Mouse (Mus musculus) neural tube, embryonic 12.5 days (tissue): Measurements from ENCODE around the gene Stmn1. TPM values are rescaled to one million over a fixed set of nuclear protein-coding genes. Genes with fewer than 3 reads are reported as not detected.
"Not testable (repeated sequence)": the region's sequence is repeated elsewhere in the genome, so short reads cannot be mapped to it uniquely, and the experiment has no call there.

Experiments
- ATAC-seq: fragments of 200-750 bp; cut with Nextera tagmentation; 2 replicates; pipeline ENCODE4 v1.8.0; 2017; ENCODE audit warnings: low read depth, mild to moderate bottlenecking, moderate TSS enrichment, moderate library complexity; ENCODE audit not compliant: low FRiP score
- H3K27ac ChIP-seq: fragments of 300-500 bp; sonication (generic); 2 replicates; pipeline ENCODE4 v1.5.1; 2016
- H3K27me3 ChIP-seq: fragments of 300-500 bp; sonication (generic); replicated peaks from 2 replicates; pipeline ENCODE4 v1.6.1; 2016; ENCODE audit warnings: mild to moderate bottlenecking
- H3K36me3 ChIP-seq: fragments of 300-500 bp; sonication (generic); 2 replicates; pipeline ENCODE4 v1.6.1; 2016; ENCODE audit warnings: mild to moderate bottlenecking
- H3K4me1 ChIP-seq: fragments of 300-500 bp; sonication (generic); 2 replicates; pipeline ENCODE4 v1.6.1; 2016
- H3K4me2 ChIP-seq: fragments of 300-500 bp; sonication (generic); replicated peaks from 2 replicates; pipeline ENCODE4 v1.6.1; 2016; ENCODE audit warnings: mild to moderate bottlenecking
- H3K4me3 ChIP-seq: fragments of 300-500 bp; sonication (generic); 2 replicates; pipeline ENCODE4 v1.5.1; 2016
- H3K9ac ChIP-seq: fragments of 300-500 bp; sonication (generic); 2 replicates; pipeline ENCODE4 v1.6.1; 2016; ENCODE audit warnings: mild to moderate bottlenecking
- H3K9me3 ChIP-seq: fragments of 300-500 bp; sonication (generic); 2 replicates; pipeline ENCODE4 v1.6.1; 2016; ENCODE audit warnings: mild to moderate bottlenecking
- WGBS: fragments of 180-500 bp; shearing (Covaris S2); methylation state at CpG from one replicate; pipeline ENCODE4 v1.1.7; 2016; 5-methylcytosine and 5-hydroxymethylcytosine counted together
- polyA plus RNA-seq: library from polyadenylated mRNA; unstranded; fragments of >200 nt; fragmentation: Nextera tagmentation; extraction: Ambion mirVana; gene quantifications from 2 replicates; pipeline ENCODE4 v1.2.1, GENCODE M21; 2016

Gene Stmn1
- polyA plus RNA-seq, 1 experiment from 2014 or later, result 4,994 TPM

- Histone ChIP-seq H3K4me1 (peaks cover 4% of the 10 kb centered on the region), H3K9ac (no peak overlapping the region), H3K36me3 (peaks cover 25% of the 10 kb centered on the region), H3K27me3 (no peaks in the 10 kb centered on the region), H3K4me2 (no peak overlapping the region), H3K27ac (no peak overlapping the region), H3K9me3 (no peaks in the 10 kb centered on the region), H3K4me3 (no peak overlapping the region)
- WGBS, result 91% methylated on average over 4 of the region's 4 CpGs
- ATAC-seq, result no peak
These were observed 11.7 kb downstream of the Stmn1 start for GRCm38 (mm10) chr4:134479839-134480238.

GRCm38 (mm10) chr4:134480864-134481263 is 12.7 kb downstream of the Stmn1 start:
- no peak overlapping the region for H3K4me3 ChIP-seq
- 25% methylated on average over 6 of the region's 6 CpGs for WGBS
- H3K9me3 ChIP-seq, result no peaks in the 10 kb centered on the region
- peaks cover 2% of the 10 kb centered on the region; the same call in 1 of the 2 replicates for H3K4me1 ChIP-seq
- no peak overlapping the region for H3K4me2 ChIP-seq
- no peaks in the 10 kb centered on the region for H3K27me3 ChIP-seq
- peaks cover 15% of the 10 kb centered on the region for H3K36me3 ChIP-seq
- no peak overlapping the region for H3K9ac ChIP-seq
- no peak overlapping the region for H3K27ac ChIP-seq
- no peak for ATAC-seq

GRCm38 (mm10) chr4:134481270-134481669 is 13.2 kb downstream of the Stmn1 start:
- Histone ChIP-seq H3K9me3 (no peaks in the 10 kb centered on the region), H3K27me3 (no peaks in the 10 kb centered on the region), H3K4me2 (no peak overlapping the region), H3K4me1 (peaks cover 2% of the 10 kb centered on the region; the same call in 1 of the 2 replicates), H3K27ac (no peak overlapping the region), H3K4me3 (no peak overlapping the region), H3K9ac (no peak overlapping the region), H3K36me3 (peaks cover 10% of the 10 kb centered on the region)
- WGBS, result 56% methylated on average over 6 of the region's 6 CpGs
- ATAC-seq, result no peak

DNA sequence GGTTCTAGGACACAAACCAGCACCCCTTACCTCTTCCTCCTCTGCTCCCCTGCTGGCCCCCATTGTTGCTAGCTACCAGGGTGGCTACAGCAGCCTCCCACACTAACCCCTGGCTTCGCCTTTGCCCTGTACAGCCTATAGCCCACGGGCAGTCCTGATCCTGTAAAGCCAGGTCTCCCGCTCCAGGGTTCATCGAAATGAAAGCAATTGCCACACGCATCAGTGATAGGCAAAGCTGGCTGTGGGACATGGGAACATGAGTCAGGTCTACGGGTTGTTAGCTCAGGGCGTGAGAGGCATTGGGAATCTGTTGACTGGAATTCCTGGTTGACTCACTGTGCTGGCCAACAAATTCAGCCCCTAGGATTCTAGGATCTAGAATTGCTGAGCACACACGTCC is 14.3 kb downstream of the Stmn1 start:
- no peaks in the 10 kb centered on the region for H3K36me3 ChIP-seq
- H3K9me3 ChIP-seq, result no peaks in the 10 kb centered on the region
- WGBS, result 82% methylated on average over 8 of the region's 8 CpGs
- H3K4me2 ChIP-seq, result no peak overlapping the region
- H3K4me1 ChIP-seq, result peaks cover 2% of the 10 kb centered on the region; the same call in 1 of the 2 replicates
- no peaks in the 10 kb centered on the region for H3K27me3 ChIP-seq
- H3K4me3 ChIP-seq, result no peak overlapping the region
- no peak overlapping the region for H3K27ac ChIP-seq
- no peak overlapping the region for H3K9ac ChIP-seq
- no peak for ATAC-seq

- Histone ChIP-seq H3K27me3 (no peaks in the 10 kb centered on the region), H3K4me2 (no peak overlapping the region), H3K36me3 (no peaks in the 10 kb centered on the region), H3K9ac (no peak overlapping the region), H3K27ac (no peak overlapping the region), H3K9me3 (no peaks in the 10 kb centered on the region), H3K4me3 (no peak overlapping the region), H3K4me1 (no peaks in the 10 kb centered on the region)
- no peak for ATAC-seq
- 74% methylated on average over 6 of the region's 6 CpGs for WGBS
These were observed 15.1 kb downstream of the Stmn1 start for GRCm38 (mm10) chr4:134483078-134483688.

- Histone ChIP-seq H3K4me2 (no peak overlapping the region), H3K4me1 (no peaks in the 10 kb centered on the region), H3K36me3 (no peaks in the 10 kb centered on the region), H3K27me3 (no peaks in the 10 kb centered on the region), H3K9me3 (no peaks in the 10 kb centered on the region), H3K4me3 (no peak overlapping the region), H3K27ac (no peak overlapping the region), H3K9ac (no peak overlapping the region)
- WGBS, result 48% methylated on average over 6 of the region's 6 CpGs
- no peak for ATAC-seq
These were observed 15.6 kb downstream of the Stmn1 start for GRCm38 (mm10) chr4:134483696-134484095.

DNA sequence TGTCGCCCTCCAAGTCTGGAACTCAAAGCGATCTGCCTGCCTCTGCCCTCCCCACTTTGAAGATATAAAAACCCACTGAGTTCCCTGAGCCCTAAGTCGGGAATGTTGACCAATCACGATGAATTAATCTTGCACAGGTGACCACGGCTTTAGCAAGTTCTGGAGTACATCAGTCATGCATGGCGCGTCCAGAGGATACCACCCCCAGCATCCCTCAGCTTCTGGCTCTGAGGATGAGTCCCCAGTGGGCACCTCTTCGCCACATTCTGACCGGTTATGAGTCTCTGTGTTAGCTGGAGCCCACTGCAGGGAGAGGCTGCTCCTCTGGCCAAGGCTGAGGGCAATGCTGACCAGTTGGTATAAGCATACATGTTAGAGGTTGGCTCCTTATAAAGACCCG is 16.1 kb downstream of the Stmn1 start:
- Histone ChIP-seq H3K27ac (no peak overlapping the region), H3K36me3 (no peaks in the 10 kb centered on the region), H3K4me1 (no peaks in the 10 kb centered on the region), H3K4me3 (no peak overlapping the region), H3K9me3 (no peaks in the 10 kb centered on the region), H3K4me2 (no peak overlapping the region), H3K27me3 (no peaks in the 10 kb centered on the region), H3K9ac (no peak overlapping the region)
- ATAC-seq, result no peak
- 86% methylated on average over 10 of the region's 10 CpGs for WGBS

DNA sequence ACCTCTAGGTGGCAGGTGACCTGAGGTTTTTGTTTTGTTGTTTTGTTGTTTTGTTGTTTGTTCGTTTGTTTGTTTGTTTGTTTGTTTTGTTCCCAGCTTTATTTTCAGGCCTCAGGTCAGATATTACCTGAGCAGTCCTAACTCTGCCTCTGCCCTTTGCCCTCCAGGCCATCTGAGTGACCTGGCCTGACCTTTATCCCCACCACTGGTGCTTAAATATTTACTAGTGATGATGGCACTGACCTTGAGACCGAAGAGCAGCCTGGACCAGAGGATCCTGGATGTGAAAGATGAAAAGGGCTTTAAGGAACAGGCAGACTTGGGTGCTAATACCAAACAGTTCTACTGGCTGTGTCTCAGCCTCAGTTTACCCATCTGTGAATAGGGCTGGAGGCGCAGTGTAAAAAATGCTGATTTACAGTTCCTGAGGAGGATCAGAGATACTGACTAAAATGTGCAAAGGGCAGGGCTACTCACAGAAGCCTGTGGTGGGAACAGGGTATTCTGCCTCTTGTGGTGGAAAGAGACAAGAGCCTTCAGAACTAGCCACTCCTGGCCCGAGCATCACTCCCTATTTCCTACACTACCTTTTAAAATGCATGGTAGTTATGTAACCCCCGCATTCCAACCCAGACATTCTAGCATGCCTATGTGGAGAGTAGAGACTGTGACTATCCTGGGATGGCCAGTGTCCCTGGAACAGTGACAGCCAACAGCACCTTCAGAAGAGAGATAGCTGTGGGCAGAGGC is 17.2 kb downstream of the Stmn1 start:
- WGBS, result 92% methylated on average over 5 of the region's 5 CpGs
- H3K9me3 ChIP-seq, result no peaks in the 10 kb centered on the region
- no peak for ATAC-seq

DNA sequence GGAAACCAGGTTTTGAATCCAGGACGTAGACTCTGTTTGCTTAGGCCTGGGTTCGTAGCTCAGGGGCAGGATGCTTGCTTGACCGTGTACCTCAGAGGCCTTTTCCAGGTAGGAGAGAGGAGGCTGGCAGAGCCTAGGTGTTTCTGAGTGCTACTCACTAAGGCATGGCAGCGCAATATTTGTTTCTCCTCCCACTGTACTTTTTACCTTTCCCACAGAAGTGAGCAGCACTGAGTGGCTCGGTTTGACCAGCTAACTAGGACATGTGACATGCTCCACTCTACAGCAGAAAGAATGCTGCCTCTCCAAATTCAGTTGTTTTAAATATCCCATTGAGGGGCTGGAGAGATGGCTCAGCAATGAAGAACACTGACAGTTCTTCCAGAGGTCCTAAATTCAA is 20.1 kb downstream of the Stmn1 start:
- Histone ChIP-seq H3K27me3 (no peaks in the 10 kb centered on the region), H3K4me2 (no peak overlapping the region), H3K36me3 (no peaks in the 10 kb centered on the region), H3K27ac (no peak overlapping the region), H3K4me1 (no peaks in the 10 kb centered on the region), H3K9ac (no peak overlapping the region), H3K9me3 (no peaks in the 10 kb centered on the region), H3K4me3 (no peak overlapping the region)
- no peak for ATAC-seq
- 89% methylated on average over 5 of the region's 5 CpGs for WGBS

More for the DNA sequence above, 17.2 kb downstream of the Stmn1 start:
- Histone ChIP-seq H3K4me1 (no peaks in the 10 kb centered on the region), H3K4me2 (no peak overlapping the region), H3K27ac (no peak overlapping the region), H3K36me3 (no peaks in the 10 kb centered on the region), H3K4me3 (no peak overlapping the region), H3K9ac (no peak overlapping the region), H3K27me3 (no peaks in the 10 kb centered on the region)

DNA sequence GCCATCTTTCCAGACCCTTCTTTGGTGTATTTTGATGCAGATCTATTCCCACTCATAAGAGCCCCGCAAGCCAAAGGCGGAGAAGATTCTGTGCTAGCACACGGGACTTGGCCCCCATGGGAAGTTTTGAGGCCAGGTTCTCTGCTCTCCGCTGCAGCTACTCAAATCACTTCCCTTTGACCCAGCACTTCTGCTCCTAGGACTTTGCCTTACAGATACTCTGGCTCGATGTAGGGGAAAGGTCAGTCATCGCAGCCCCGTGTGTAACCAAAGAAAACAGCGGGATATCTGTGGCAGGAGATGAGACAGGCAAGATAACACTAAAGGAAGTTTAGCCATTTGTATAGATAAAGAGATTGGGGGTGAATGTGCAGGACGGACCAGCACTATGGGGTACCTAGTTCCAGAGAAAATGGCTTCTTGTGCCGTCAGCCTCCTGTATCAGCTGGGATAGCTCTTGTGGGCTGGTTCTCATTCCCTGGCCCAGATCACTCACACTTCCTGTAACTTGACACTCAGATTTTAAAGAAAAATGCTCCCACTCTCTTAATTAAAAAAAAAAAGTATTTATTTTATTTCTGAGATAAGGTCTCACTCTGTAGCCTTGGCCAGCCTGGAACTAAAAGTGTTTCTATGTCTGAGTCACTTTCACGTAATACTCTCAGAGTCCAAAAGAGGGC is 22.0 kb downstream of the Stmn1 start:
- H3K4me3 ChIP-seq, result no peak overlapping the region
- H3K36me3 ChIP-seq, result no peaks in the 10 kb centered on the region
- no peak overlapping the region for H3K27ac ChIP-seq
- no peak for ATAC-seq
- no peak overlapping the region for H3K9ac ChIP-seq
- 92% methylated on average over 11 of the region's 11 CpGs for WGBS
- no peaks in the 10 kb centered on the region for H3K4me1 ChIP-seq
- H3K27me3 ChIP-seq, result no peaks in the 10 kb centered on the region
- H3K9me3 ChIP-seq, result no peaks in the 10 kb centered on the region
- no peak overlapping the region for H3K4me2 ChIP-seq

DNA sequence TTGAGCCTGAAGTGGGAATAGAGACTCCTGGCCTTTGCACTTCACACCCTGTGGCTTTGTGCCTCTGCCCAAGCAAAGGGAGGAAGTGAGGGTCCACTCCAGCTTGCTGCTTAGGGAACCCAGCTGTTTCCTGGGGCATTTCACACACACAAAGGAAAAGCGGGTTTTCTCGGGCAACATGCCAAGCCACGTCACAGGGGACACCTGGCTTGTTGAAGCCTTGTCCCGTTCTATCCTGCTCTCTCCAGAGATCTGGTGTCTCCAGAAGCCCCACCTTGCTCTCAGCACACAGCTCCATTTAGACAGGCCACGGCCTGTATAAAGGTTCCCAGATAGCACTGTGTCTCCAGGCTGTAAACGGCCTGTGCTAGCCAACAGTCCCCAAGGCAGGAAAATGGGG is 23.6 kb downstream of the Stmn1 start:
- Histone ChIP-seq H3K36me3 (no peaks in the 10 kb centered on the region), H3K9me3 (no peaks in the 10 kb centered on the region), H3K9ac (no peak overlapping the region), H3K4me1 (peaks cover 4% of the 10 kb centered on the region), H3K27me3 (0 out of 2 replicates have a peak, but pooled peaks cover 3% of the 10 kb centered on the region), H3K27ac (no peak overlapping the region), H3K4me2 (no peak overlapping the region), H3K4me3 (no peak overlapping the region)
- no peak for ATAC-seq
- 81% methylated on average over 6 of the region's 6 CpGs for WGBS

DNA sequence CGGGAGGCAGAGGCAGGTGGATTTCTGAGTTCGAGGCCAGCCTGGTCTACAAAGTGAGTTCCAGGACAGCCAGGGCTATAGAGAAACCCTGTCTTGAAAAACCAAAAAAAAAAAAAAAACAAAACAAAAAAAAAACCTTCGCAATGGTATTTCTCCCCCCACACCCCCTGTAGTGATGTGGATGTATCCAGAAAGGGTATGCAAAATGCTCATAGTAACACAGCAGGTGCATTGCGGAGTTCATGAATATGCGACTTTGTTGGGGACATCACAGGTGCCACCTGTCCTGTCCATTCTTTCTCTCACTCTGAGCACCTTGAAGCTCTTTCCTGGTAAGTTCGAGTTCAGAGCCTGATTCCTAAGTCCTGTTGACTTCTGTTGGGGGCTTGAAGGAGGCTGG is 26.0 kb downstream of the Stmn1 start:
- WGBS, result 93% methylated on average over 6 of the region's 6 CpGs
- not testable (repeated sequence) for ATAC-seq

More for the DNA sequence above, 26.0 kb downstream of the Stmn1 start:
- not testable (repeated sequence) for H3K27ac ChIP-seq, H3K27me3 ChIP-seq, H3K36me3 ChIP-seq, H3K9me3 ChIP-seq, H3K9ac ChIP-seq, H3K4me3 ChIP-seq, H3K4me2 ChIP-seq
- H3K4me1 ChIP-seq, result peaks cover 15% of the 10 kb centered on the region
